Mouse (Mus musculus) T-helper 17 cell (primary cell): ENCODE results near the gene Efhb.

ENCODE experiments used
- in situ Hi-C, 2 experiments: fragments of 300-600 bp; cut with MboI, MseI; formaldehyde crosslinking; loops; 1 replicate in 1 of 2; 2 replicates in 1 of 2; pipeline ENCODE4 v1.15.1; 2025; ENCODE audit warnings: high pct_unique_total_duplicates in 2 of 2

Efhb gene

DNA sequence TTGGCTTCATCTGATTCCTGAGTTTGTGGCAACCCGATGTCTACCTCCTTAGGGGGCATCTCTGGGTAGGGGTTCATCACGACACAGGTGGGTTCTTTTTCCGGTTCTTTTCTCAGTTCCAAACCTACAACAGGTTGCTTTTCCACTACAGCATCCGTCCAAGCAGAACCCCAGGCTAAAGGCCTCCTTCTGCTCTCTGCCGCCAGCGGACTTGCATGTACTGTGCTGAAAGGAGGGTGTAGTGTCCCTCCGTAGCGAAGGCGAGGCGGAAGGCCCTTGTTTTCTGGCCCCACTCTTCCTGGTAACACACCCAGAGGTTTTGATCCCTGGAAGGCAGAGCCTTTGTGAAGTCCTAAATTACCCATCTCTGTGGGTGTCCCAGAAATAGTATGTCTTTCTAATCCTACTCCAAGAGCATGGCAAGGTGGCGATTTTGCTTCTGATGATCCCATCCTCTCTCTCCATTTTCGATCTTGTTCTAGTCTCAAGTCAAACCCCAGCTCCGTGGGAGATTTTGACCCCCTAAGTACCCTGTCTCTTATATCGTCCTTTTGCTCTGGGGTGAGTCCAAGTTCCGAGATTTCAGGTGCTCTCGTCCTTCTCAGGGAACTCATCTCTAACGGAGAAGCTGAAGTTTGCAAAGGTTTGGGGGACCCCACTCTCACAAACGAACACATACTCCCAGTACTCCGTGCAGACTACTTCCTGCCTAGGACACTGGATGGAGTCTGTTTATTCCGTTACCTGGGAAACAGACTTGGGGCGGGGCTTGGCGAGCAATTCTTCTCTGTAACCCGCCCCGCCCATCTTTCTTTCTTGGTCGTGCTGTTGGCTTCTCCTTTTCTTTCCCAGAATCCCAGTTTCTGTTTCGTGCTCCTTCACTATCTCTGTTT, at the start of gene Efhb:
Gene Efhb (minus strand): TSS at position 719 of the 893 bp plus-strand sequence.
- in situ Hi-C loops, result no loop called here

- in situ Hi-C loops, result loop anchor here (10.0 kb wide), 3 partner anchors 182 to 832 kb away; no protein-coding TSS in a partner anchor
Measured at GRCm38 (mm10) chr17:53512311-53512951, 49.3 kb upstream of the Efhb start.

DNA sequence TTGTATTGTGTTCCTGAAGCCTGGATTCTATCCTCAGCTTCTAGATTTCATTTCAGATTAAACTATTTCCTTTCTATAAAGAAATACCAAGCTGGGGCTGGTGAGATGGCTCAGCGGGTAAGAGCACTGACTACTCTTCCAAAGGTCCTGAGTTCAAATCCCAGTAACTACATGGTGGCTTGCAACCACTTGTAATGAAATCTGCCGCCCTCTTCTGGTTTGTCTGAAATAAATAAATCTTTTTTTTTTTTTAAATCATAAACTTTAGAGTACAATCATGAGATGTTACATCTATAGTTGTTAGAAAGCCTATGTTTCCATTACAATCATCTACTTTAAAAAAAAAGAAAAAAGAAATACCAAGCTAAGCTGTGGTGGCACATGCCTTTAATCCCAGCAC, 39.8 kb upstream of the Efhb start:
- in situ Hi-C loops, result no loop called here

DNA sequence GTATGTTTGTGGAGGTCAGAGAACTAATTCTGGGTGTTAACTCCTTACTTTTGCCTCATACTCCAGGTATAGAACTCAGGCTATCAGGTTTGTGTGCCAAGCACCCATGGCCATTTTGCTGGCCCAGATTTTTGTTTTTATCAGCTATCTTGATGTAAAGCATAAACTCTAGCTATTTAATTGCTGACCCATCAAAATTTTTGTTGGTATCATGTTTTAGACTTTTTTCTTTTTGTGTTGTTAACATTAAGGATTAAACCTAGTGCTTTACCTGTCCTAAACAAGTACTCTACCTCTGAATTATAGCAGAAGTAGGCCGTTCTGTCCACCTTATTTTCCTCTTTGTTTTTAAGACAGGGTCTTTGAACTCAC, 25.9 kb upstream of the Efhb start:
- in situ Hi-C loops, result loop anchor here (10.0 to 25.0 kb wide), 3 partner anchors 196 to 1677 kb away; partner anchors contain the start of gene Sgo1 (in 1 of the 2)

DNA sequence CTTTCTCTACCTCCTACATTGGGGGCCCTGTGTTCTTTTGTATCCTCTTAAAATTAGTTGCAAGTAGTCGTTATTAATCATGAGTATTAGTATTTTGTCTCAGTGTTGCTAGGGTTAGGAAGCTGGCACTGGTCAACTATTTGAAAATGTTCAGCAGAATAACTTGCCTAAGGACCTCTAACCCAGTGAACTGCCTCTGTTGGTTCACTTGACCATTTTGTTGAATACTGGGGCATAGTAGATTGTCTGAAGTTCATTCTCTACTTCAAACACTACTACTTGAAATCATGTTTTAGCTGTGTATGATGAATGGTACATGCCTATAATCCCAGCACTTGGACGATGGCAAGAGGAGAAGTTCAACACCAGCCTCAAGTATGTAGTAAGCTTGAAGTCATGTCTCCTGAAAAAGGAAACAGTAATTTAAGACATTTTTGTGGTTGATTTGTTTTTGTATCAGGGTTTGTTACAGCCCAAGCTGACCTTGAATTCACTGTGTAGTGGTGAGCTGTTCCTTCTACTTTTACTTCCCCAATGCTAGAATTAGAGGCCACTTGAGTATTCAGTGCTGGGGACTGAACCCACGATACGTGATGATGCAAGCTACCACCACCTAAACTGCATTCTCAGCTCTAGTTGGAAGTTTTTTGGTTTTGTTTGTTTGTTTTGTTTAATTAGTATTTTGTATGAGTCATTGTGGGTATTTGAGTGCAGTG, 25.3 kb upstream of the Efhb start:
- in situ Hi-C loops, result loop anchor here (10.0 to 25.0 kb wide), 3 partner anchors 196 to 1676 kb away; partner anchors contain the start of gene Sgo1 (in 1 of the 2)

GRCm38 (mm10) chr17:53480433-53480832, 17.3 kb upstream of the Efhb start:
- in situ Hi-C loops, result loop anchor here (10.0 to 25.0 kb wide), 3 partner anchors 204 to 1668 kb away; partner anchors contain the start of gene Sgo1 (in 1 of the 2)

GRCm38 (mm10) chr17:53479604-53480041, 16.5 kb upstream of the Efhb start:
- in situ Hi-C loops, result loop anchor here (5.0 to 25.0 kb wide), 4 partner anchors 205 to 1667 kb away; partner anchors contain the start of gene Sgo1 (in 1 of the 2)

- in situ Hi-C loops, result loop anchor here (5.0 to 25.0 kb wide), 3 partner anchors 1317 to 1667 kb away; no protein-coding TSS in a partner anchor
Measured at GRCm38 (mm10) chr17:53478858-53479603, 15.9 kb upstream of the Efhb start, which contains the start of gene Rab5a. TSS of gene Rab5a (plus strand) at chr17:53479234.

DNA sequence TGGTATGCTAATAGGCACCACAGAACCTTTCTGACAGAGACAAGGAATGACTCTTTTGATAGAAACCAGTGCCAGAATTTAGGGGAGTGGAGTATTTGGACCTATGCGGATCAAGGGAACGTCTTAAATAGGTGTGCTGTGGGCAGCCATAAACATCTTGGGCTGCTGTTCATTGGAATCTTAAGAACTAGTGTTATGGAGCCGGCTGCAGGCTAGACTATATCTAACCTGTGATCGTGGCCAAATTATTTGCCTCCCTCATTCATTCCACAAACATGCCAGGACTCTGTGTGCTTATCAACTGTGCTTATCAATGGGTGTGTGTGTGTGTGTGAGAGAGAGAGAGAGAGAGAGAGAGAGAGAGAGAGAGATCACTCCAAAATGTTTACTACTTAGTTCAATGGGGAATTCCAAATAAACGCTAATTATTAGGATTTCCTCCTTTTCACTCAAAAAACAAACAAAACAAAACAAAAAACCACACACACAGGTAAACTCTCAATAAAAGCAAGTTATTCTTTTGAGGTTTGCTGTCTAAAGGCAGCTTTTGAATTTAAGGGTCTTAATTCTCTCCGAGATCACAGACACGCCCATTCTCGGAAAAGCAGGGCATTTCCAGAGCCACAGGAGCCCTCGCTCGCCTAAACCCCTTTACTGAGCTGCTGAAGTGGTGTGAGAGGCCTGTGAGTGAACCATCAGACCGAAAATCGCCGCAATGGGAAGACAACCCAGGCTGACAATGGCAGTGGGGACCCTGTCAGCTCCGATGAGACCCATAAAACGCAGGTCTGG, 15.1 kb upstream of the Efhb start:
- in situ Hi-C loops, result loop anchor here (5.0 to 25.0 kb wide), 3 partner anchors 1316 to 1666 kb away; no protein-coding TSS in a partner anchor

GRCm38 (mm10) chr17:53468697-53469096, 5.6 kb upstream of the Efhb start:
- in situ Hi-C loops, result no loop called here

- in situ Hi-C loops, result no loop called here
Measured at GRCm38 (mm10) chr17:53465569-53465968, 2.4 kb upstream of the Efhb start.

- in situ Hi-C loops, result no loop called here
Measured at GRCm38 (mm10) chr17:53463496-53463840, 347 bp upstream of the Efhb start.

DNA sequence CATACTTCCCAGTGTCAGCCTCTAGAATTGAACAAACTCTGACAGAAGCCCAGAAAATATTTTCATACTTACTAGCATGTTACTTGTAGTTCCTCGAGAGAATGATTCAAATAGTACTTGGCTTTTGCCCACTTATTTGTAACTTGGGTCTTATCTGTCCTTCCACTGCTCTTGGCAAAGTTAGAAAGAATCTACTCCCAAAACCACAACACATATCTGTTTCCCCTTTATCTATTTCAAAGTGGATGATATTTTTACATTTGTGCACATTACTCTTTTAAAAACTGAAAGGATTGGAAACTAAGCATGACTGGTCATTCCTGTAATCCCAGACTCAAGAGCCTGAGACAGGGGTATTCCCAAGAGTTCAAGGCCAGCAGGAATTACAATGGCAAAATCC, 6.4 kb downstream of the Efhb start:
- in situ Hi-C loops, result no loop called here

DNA sequence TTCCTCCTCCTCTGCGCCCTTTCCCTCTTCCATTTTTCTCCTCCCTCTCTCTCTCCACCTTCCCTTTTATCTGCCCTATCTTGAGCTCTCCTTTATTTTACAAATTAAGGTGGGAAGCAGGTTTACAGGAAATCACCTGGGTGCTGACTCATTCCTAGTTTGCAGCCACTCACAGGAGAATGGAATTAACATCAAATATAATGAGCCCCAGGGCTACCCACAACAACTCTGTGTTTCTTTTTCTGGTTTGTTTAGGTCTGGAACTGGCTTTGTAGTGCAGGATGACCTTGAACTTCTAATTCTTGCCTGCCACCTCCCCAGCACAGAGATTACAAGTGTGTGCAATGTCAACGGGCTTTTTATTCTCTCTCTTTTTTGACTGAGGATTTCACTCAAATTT, 7.0 kb downstream of the Efhb start:
- in situ Hi-C loops, result no loop called here

DNA sequence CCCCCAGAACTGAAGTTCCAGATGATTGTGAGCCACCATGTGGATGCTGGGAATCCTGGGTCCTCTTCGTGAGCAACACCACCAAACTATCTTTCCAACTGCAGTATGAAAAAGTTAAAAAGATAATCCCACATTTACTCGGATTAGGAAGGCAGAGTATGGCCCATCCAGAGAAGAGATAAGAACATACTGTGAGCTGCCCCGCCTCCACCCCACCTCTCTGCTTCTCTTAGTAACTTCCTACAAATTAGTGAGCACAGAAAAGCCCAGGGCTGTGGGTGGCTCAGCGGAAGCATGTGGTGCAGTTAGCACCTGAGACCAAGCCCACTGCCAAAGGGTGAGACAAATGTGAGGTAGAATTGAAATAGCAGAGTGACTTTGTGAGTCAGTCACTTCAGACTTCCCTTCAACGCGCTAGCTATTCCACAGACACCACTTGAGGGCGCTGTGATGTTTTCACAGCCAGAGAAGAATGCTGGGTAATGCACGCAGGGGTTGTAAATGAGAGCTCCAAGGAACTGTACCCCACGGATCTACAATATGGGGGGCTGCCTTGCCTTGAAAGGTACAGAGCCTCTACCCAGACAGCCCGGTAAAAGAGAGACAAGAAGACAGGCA, 60.3 kb downstream of the Efhb start:
- in situ Hi-C loops, result loop anchor here in 1 of 2 experiments (10.0 kb wide), 1 partner anchor 1188 kb away; no protein-coding TSS in a partner anchor

DNA sequence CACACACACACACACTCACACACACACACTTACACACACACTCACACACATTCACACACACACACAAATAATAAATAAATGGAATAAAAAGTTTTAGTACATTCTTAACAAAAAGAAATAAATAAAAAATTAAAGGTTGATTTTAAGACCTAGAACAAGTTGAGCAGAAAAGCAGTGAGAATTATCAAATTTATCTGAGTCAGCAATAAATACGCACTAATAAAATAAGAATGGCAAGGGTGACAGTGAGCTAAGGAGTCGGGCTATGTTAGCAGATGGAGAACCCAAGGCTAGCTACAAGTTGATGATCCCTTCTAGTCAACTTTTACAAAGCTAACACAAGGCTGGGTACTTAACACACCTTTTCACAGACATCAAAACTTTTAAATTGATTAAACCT, 69.9 kb downstream of the Efhb start:
- in situ Hi-C loops, result no loop called here

DNA sequence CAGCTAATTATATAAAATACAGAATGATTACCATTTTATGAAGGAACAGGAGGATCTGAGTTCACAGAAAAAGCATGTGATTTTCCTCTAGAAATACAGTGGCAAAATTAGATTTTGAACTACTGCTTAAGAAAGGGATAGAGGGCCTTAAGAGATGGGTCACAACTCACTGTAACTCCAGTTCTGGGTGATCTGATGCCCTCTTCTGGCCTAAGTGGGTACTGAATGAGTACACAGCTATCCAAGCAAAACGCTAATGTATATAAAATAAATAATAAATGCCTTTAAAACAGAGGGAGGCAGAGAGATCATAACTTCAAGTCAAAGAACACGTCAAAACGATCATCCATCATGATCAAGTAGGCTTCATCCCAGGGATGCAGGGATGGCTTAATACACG, 73.6 kb downstream of the Efhb start:
- in situ Hi-C loops, result loop anchor here (5.0 to 10.0 kb wide), 5 partner anchors 47 to 1095 kb away; no protein-coding TSS in a partner anchor

GRCm38 (mm10) chr17:53387581-53388473, 75.3 kb downstream of the Efhb start:
- in situ Hi-C loops, result loop anchor here (5.0 to 10.0 kb wide), 5 partner anchors 46 to 1093 kb away; no protein-coding TSS in a partner anchor
